Mouse (Mus musculus) heart, embryonic 10.5 days (tissue): ENCODE measurements around the gene Nxph4. TPM values are rescaled to one million over a fixed set of nuclear protein-coding genes. Genes with fewer than 3 reads are reported as not detected.

Experiments used
- DNase-seq: peaks from one replicate; pipeline ENCODE4 v3.0.0-alpha.2; 2017; ENCODE audit warnings: low spot score
- H3K27ac ChIP-seq: fragments of 300-500 bp; sonication (generic); 2 replicates; pipeline ENCODE4 v1.5.1; 2016; ENCODE audit warnings: mild to moderate bottlenecking
- H3K27me3 ChIP-seq: fragments of 300-500 bp; sonication (generic); 2 replicates; pipeline ENCODE4 v1.6.1; 2016; ENCODE audit warnings: mild to moderate bottlenecking; ENCODE audit not compliant: poor library complexity, insufficient read depth, severe bottlenecking
- H3K36me3 ChIP-seq: fragments of 300-500 bp; sonication (generic); 2 replicates; pipeline ENCODE4 v1.6.1; 2016; ENCODE audit warnings: mild to moderate bottlenecking, moderate library complexity
- H3K4me1 ChIP-seq: fragments of 300-500 bp; sonication (generic); 2 replicates; pipeline ENCODE4 v1.6.1; 2016; ENCODE audit warnings: mild to moderate bottlenecking
- H3K4me3 ChIP-seq: fragments of 300-500 bp; sonication (generic); 2 replicates; pipeline ENCODE4 v1.5.1; 2016; ENCODE audit warnings: mild to moderate bottlenecking, moderate library complexity
- H3K9me3 ChIP-seq: fragments of 300-500 bp; sonication (generic); 2 replicates; pipeline ENCODE4 v1.6.1; 2016; ENCODE audit warnings: mild to moderate bottlenecking, moderate library complexity
- WGBS: fragments of 180-500 bp; shearing (Covaris S2); methylation state at CpG from one replicate; pipeline ENCODE4 v1.1.7; 2016; 5-methylcytosine and 5-hydroxymethylcytosine counted together
- polyA plus RNA-seq: library from polyadenylated mRNA; unstranded; fragments of >200 nt; fragmentation: Nextera tagmentation; extraction: Ambion mirVana; gene quantifications from 2 replicates; pipeline ENCODE4 v1.2.1, GENCODE M21; 2016

Gene Nxph4
- polyA plus RNA-seq, 1 experiment from 2014 or later = 0.33 TPM

- DNase-seq = peak; percentile 84
- no peaks in the 10 kb centered on the region for H3K9me3 ChIP-seq
- peak overlapping the region; percentile 5; the same call in 1 of the 2 replicates for H3K4me3 ChIP-seq
- H3K27me3 ChIP-seq = no peaks in the 10 kb centered on the region
- H3K4me1 ChIP-seq = peaks cover 27% of the 10 kb centered on the region
- 40% methylated on average over 13 of the region's 13 CpGs for WGBS
- peak overlapping the region; percentile 67 for H3K27ac ChIP-seq
- peaks cover 82% of the 10 kb centered on the region for H3K36me3 ChIP-seq
These were observed 29.9 kb upstream of the Nxph4 start for GRCm38 (mm10) chr10:127564301-127564700.

- no peak for DNase-seq
- Histone ChIP-seq H3K27ac (peak overlapping the region; percentile 72), H3K4me3 (peak overlapping the region; percentile 5; the same call in 1 of the 2 replicates), H3K9me3 (no peaks in the 10 kb centered on the region), H3K4me1 (peaks cover 27% of the 10 kb centered on the region), H3K36me3 (peaks cover 84% of the 10 kb centered on the region), H3K27me3 (no peaks in the 10 kb centered on the region)
- WGBS = 61% methylated on average over 8 of the region's 8 CpGs
These were observed 29.5 kb upstream of the Nxph4 start for GRCm38 (mm10) chr10:127563840-127564239.

GRCm38 (mm10) chr10:127561145-127561544, 26.8 kb upstream of the Nxph4 start:
- no peak overlapping the region for H3K4me3 ChIP-seq
- H3K4me1 ChIP-seq = peaks cover 27% of the 10 kb centered on the region
- no peak overlapping the region for H3K27ac ChIP-seq
- peaks cover 88% of the 10 kb centered on the region for H3K36me3 ChIP-seq
- no peak for DNase-seq
- H3K27me3 ChIP-seq = no peaks in the 10 kb centered on the region
- no peaks in the 10 kb centered on the region for H3K9me3 ChIP-seq

- H3K4me3 ChIP-seq = no peak overlapping the region
- H3K9me3 ChIP-seq = no peaks in the 10 kb centered on the region
- WGBS = 88% methylated on average over 13 of the region's 13 CpGs
- H3K27me3 ChIP-seq = no peaks in the 10 kb centered on the region
- DNase-seq = no peak
- H3K36me3 ChIP-seq = peaks cover 99% of the 10 kb centered on the region
- no peaks in the 10 kb centered on the region for H3K4me1 ChIP-seq
- no peak overlapping the region for H3K27ac ChIP-seq
These were observed 23.0 kb upstream of the Nxph4 start for GRCm38 (mm10) chr10:127557397-127557796.

- 73% methylated on average over 18 of the region's 18 CpGs for WGBS
- no peaks in the 10 kb centered on the region for H3K4me1 ChIP-seq
- H3K27me3 ChIP-seq = no peaks in the 10 kb centered on the region
- no peak overlapping the region for H3K4me3 ChIP-seq
- no peaks in the 10 kb centered on the region for H3K9me3 ChIP-seq
- no peak overlapping the region for H3K27ac ChIP-seq
- H3K36me3 ChIP-seq = peaks cover 100% of the 10 kb centered on the region
- DNase-seq = no peak
These were observed 21.3 kb upstream of the Nxph4 start for GRCm38 (mm10) chr10:127555703-127556102.

GRCm38 (mm10) chr10:127549892-127550291, 15.5 kb upstream of the Nxph4 start:
- H3K27me3 ChIP-seq = no peaks in the 10 kb centered on the region
- no peak overlapping the region for H3K27ac ChIP-seq
- no peak for DNase-seq
- H3K36me3 ChIP-seq = peaks cover 100% of the 10 kb centered on the region
- H3K4me1 ChIP-seq = no peaks in the 10 kb centered on the region
- 89% methylated on average over 17 of the region's 17 CpGs for WGBS
- H3K9me3 ChIP-seq = no peaks in the 10 kb centered on the region
- no peak overlapping the region for H3K4me3 ChIP-seq

- Histone ChIP-seq H3K27me3 (no peaks in the 10 kb centered on the region), H3K4me1 (no peaks in the 10 kb centered on the region), H3K9me3 (no peaks in the 10 kb centered on the region), H3K36me3 (peaks cover 97% of the 10 kb centered on the region), H3K27ac (no peak overlapping the region), H3K4me3 (no peak overlapping the region)
- DNase-seq = no peak
- 95% methylated on average over 15 of the region's 15 CpGs for WGBS
These were observed 13.9 kb upstream of the Nxph4 start for GRCm38 (mm10) chr10:127548236-127548635.

- H3K36me3 ChIP-seq = peaks cover 97% of the 10 kb centered on the region
- no peaks in the 10 kb centered on the region for H3K4me1 ChIP-seq
- 79% methylated on average over 7 of the region's 7 CpGs for WGBS
- DNase-seq = no peak
- H3K27me3 ChIP-seq = no peaks in the 10 kb centered on the region
- H3K27ac ChIP-seq = no peak overlapping the region
- H3K9me3 ChIP-seq = no peaks in the 10 kb centered on the region
- no peak overlapping the region for H3K4me3 ChIP-seq
These were observed 12.1 kb upstream of the Nxph4 start for GRCm38 (mm10) chr10:127546505-127546904.

- DNase-seq = no peak
- no peak overlapping the region for H3K4me3 ChIP-seq
- H3K27ac ChIP-seq = no peak overlapping the region
- peaks cover 95% of the 10 kb centered on the region for H3K36me3 ChIP-seq
- 91% methylated on average over 20 of the region's 20 CpGs for WGBS
- no peaks in the 10 kb centered on the region; the same call in 1 of the 2 replicates for H3K4me1 ChIP-seq
- H3K27me3 ChIP-seq = peaks cover 7% of the 10 kb centered on the region; the same call in 1 of the 2 replicates
- no peaks in the 10 kb centered on the region for H3K9me3 ChIP-seq
These were observed 10.0 kb upstream of the Nxph4 start for GRCm38 (mm10) chr10:127544375-127544774.

GRCm38 (mm10) chr10:127543916-127544315, 9.6 kb upstream of the Nxph4 start:
- Histone ChIP-seq H3K36me3 (peaks cover 95% of the 10 kb centered on the region), H3K9me3 (no peaks in the 10 kb centered on the region), H3K4me3 (no peak overlapping the region), H3K27me3 (peaks cover 10% of the 10 kb centered on the region; the same call in 1 of the 2 replicates), H3K27ac (no peak overlapping the region), H3K4me1 (no peaks in the 10 kb centered on the region; the same call in 1 of the 2 replicates)
- no peak for DNase-seq
- WGBS = 81% methylated on average over 3 of the region's 3 CpGs

- no peak for DNase-seq
- Histone ChIP-seq H3K27ac (no peak overlapping the region), H3K9me3 (no peaks in the 10 kb centered on the region), H3K27me3 (peaks cover 10% of the 10 kb centered on the region; the same call in 1 of the 2 replicates), H3K4me3 (no peak overlapping the region), H3K4me1 (peaks cover 3% of the 10 kb centered on the region; the same call in 1 of the 2 replicates), H3K36me3 (peaks cover 89% of the 10 kb centered on the region)
- 63% methylated on average over 6 of the region's 6 CpGs for WGBS
These were observed 8.4 kb upstream of the Nxph4 start for GRCm38 (mm10) chr10:127542720-127543119.

- no peak overlapping the region for H3K27ac ChIP-seq
- peaks cover 83% of the 10 kb centered on the region for H3K36me3 ChIP-seq
- H3K9me3 ChIP-seq = no peaks in the 10 kb centered on the region
- WGBS = 86% methylated on average over 13 of the region's 13 CpGs
- H3K4me1 ChIP-seq = peaks cover 3% of the 10 kb centered on the region; the same call in 1 of the 2 replicates
- peaks cover 11% of the 10 kb centered on the region; the same call in 1 of the 2 replicates for H3K27me3 ChIP-seq
- no peak overlapping the region for H3K4me3 ChIP-seq
- no peak for DNase-seq
These were observed 7.7 kb upstream of the Nxph4 start for GRCm38 (mm10) chr10:127542084-127542483.

- peaks cover 77% of the 10 kb centered on the region for H3K36me3 ChIP-seq
- peaks cover 3% of the 10 kb centered on the region; the same call in 1 of the 2 replicates for H3K4me1 ChIP-seq
- no peak overlapping the region for H3K27ac ChIP-seq
- H3K27me3 ChIP-seq = peaks cover 17% of the 10 kb centered on the region
- WGBS = 92% methylated on average over 8 of the region's 8 CpGs
- DNase-seq = no peak
- H3K9me3 ChIP-seq = no peaks in the 10 kb centered on the region
- no peak overlapping the region for H3K4me3 ChIP-seq
These were observed 7.2 kb upstream of the Nxph4 start for GRCm38 (mm10) chr10:127541510-127541909.
